Mouse (Mus musculus) MEL (cell line): ENCODE data around the gene Tnfaip1.
A peak's percentile ranks its signal among the peaks of the same experiment; 100 is the strongest.

Experiments used
- BHLHE40 ChIP-seq: IDR thresholded peaks from 2 replicates; pipeline ENCODE4 v1.6.1; 2012; ENCODE audit warnings: low read depth, mild to moderate bottlenecking, inconsistent platforms, low read length, improper control_type of control experiment, borderline replicate concordance
- CHD2 ChIP-seq: IDR thresholded peaks from 2 replicates; pipeline ENCODE4 v1.6.1; 2011; ENCODE audit warnings: low read length, improper control_type of control experiment
- CTCF ChIP-seq, 3 experiments: IDR thresholded peaks in 2 of 3; conservative IDR thresholded peaks in 1 of 3; 2 replicates each; pipeline ENCODE4 v1.5.1; 2011 to 2012; ENCODE audit warnings: low read length in 3 of 3, low read depth in 2 of 3, mild to moderate bottlenecking in 2 of 3, improper control_type of control experiment in 1 of 3, inconsistent platforms in 1 of 3, mixed read lengths in 1 of 3, moderate library complexity in 1 of 3; ENCODE audit not compliant: control insufficient read depth in 1 of 3, insufficient read depth in 1 of 3, poor library complexity in 1 of 3, severe bottlenecking in 1 of 3
- EP300 ChIP-seq, 2 experiments: IDR thresholded peaks; 2 replicates each; pipeline ENCODE4 v1.6.1; 2011; ENCODE audit warnings: improper control_type of control experiment in 2 of 2, low read length in 2 of 2, low read depth in 1 of 2, mild to moderate bottlenecking in 1 of 2
- GATA1 ChIP-seq: IDR thresholded peaks from 2 replicates; pipeline ENCODE4 v1.6.1; 2011; ENCODE audit warnings: low read depth, low read length, improper control_type of control experiment
- HCFC1 ChIP-seq: IDR thresholded peaks from 2 replicates; pipeline ENCODE4 v1.6.1; 2012; ENCODE audit warnings: low read depth, mild to moderate bottlenecking, inconsistent platforms, low read length, improper control_type of control experiment, moderate library complexity
- MAX ChIP-seq: IDR thresholded peaks from 2 replicates; pipeline ENCODE4 v1.6.1; 2011; ENCODE audit warnings: low read length, improper control_type of control experiment
- NRF1 ChIP-seq: IDR thresholded peaks from 2 replicates; pipeline ENCODE4 v1.6.1; 2014; ENCODE audit warnings: low read depth, mild to moderate bottlenecking, inconsistent platforms, low read length, improper control_type of control experiment, moderate library complexity; ENCODE audit not compliant: poor library complexity, insufficient read depth, severe bottlenecking
- POLR2A ChIP-seq, 2 experiments: IDR thresholded peaks; 2 replicates each; pipeline ENCODE4 v1.6.1; 2011 to 2012; ENCODE audit warnings: low read length in 2 of 2, mild to moderate bottlenecking in 2 of 2, control low read depth in 1 of 2, improper control_type of control experiment in 1 of 2, low read depth in 1 of 2, moderate library complexity in 1 of 2; ENCODE audit not compliant: control insufficient read depth in 1 of 2, insufficient read depth in 1 of 2, poor library complexity in 1 of 2
- SIN3A ChIP-seq: IDR thresholded peaks from 2 replicates; pipeline ENCODE4 v1.6.1; 2012; ENCODE audit warnings: low read length, improper control_type of control experiment, inconsistent platforms
- UBTF ChIP-seq: IDR thresholded peaks from 2 replicates; pipeline ENCODE4 v1.6.1; 2012; ENCODE audit warnings: low read depth, mild to moderate bottlenecking, inconsistent platforms, low read length, improper control_type of control experiment, moderate library complexity, borderline replicate concordance; ENCODE audit not compliant: insufficient read depth
- USF2 ChIP-seq, 2 experiments: IDR thresholded peaks; 2 replicates each; pipeline ENCODE4 v1.6.1; 2011 to 2012; ENCODE audit warnings: improper control_type of control experiment in 2 of 2, low read length in 2 of 2, borderline replicate concordance in 1 of 2, inconsistent platforms in 1 of 2, low read depth in 1 of 2, mild to moderate bottlenecking in 1 of 2; ENCODE audit not compliant: insufficient read depth in 1 of 2

DNA sequence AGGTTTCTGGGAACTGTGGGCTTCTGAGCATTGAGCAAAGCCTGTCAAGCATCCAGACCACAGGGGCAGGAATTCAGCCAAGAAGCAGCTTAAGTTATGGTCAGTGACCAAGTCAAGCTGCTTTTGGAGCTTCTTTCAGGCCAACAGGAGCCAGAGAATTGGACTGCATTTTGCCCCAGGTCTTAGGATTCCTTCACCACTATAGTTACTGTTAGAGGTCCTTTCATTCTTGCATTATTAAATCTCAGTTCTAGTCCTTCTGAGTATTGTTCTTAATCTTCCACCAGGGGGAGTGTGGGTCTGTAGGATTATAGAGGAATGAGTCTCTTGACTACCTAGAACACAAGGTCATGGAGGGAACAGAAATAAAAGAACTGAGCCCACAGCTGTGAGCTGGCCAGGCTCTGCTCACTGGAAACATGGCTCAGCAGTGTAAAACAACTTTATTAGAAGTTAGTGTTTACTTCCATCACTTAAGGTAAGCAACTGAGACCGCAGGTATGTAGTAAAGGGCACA is 13.6 kb downstream of the Tnfaip1 start:
- no peak for TF ChIP-seq NRF1
- TF ChIP-seq HCFC1, result no peak
- no peak for TF ChIP-seq EP300 (IDR thresholded peaks at IDR 0.05; ENCODE audit: low read depth in 1 of 2, low read length in 2 of 2)
- no peak for TF ChIP-seq POLR2A (IDR thresholded peaks at IDR 0.05; ENCODE audit: control insufficient read depth in 1 of 2, insufficient read depth in 1 of 2, low read depth in 1 of 2, low read length in 2 of 2, poor library complexity in 1 of 2)
- peak in 2 of 3 experiments; percentile 37 to 75; a peak in 3 of 6 replicates for TF ChIP-seq CTCF (IDR thresholded peaks at IDR 0.05 in 2 of 3, conservative IDR thresholded peaks at IDR 0.05 in 1 of 3; ENCODE audit: control insufficient read depth in 1 of 3, insufficient read depth in 1 of 3, low read depth in 2 of 3, low read length in 3 of 3, poor library complexity in 1 of 3, severe bottlenecking in 1 of 3)
- no peak for TF ChIP-seq CHD2
- no peak for TF ChIP-seq BHLHE40
- TF ChIP-seq GATA1, result no peak
- no peak for TF ChIP-seq USF2 (IDR thresholded peaks at IDR 0.05; ENCODE audit: borderline replicate concordance in 1 of 2, insufficient read depth in 1 of 2, low read depth in 1 of 2, low read length in 2 of 2)
- no peak for TF ChIP-seq MAX
- no peak for TF ChIP-seq UBTF
- TF ChIP-seq SIN3A, result no peak
